Mouse (Mus musculus) heart, postnatal 4 days (tissue): ENCODE measurements around the gene Mcu. TPM values are rescaled to one million over a fixed set of nuclear protein-coding genes. Genes with fewer than 3 reads are reported as not detected.
A peak's percentile ranks its signal among the peaks of the same experiment; 100 is the strongest.

Source experiments
- DNase-seq: peaks from one replicate; pipeline ENCODE4 v3.0.0; 2021
- total RNA-seq, 2 experiments: library from RNA; stranded (reverse); gene quantifications; 2 replicates each; pipeline ENCODE4 v1.2.3; 2021

Gene Mcu
- total RNA-seq, 2 experiments from 2014 or later: 27.9 to 32.6 TPM

- DNase-seq: no peak
Measured at GRCm38 (mm10) chr10:59532256-59532655, 84.2 kb downstream of the Mcu start.

- no peak for DNase-seq
Measured at GRCm38 (mm10) chr10:59527819-59528218, 88.7 kb downstream of the Mcu start.

GRCm38 (mm10) chr10:59527311-59527710 is 89.2 kb downstream of the Mcu start:
- DNase-seq: no peak

- DNase-seq: no peak
Measured at GRCm38 (mm10) chr10:59524675-59525074, 91.8 kb downstream of the Mcu start.

- peak; percentile 35 for DNase-seq
Measured at GRCm38 (mm10) chr10:59523826-59524331, 92.6 kb downstream of the Mcu start.

GRCm38 (mm10) chr10:59520701-59521100 is 95.8 kb downstream of the Mcu start:
- DNase-seq: no peak

GRCm38 (mm10) chr10:59519411-59519810 is 97.1 kb downstream of the Mcu start:
- no peak for DNase-seq

GRCm38 (mm10) chr10:59517201-59517600 is 99.3 kb downstream of the Mcu start:
- DNase-seq: no peak

- DNase-seq: no peak
Measured at GRCm38 (mm10) chr10:59514739-59515464, 101.6 kb downstream of the Mcu start.

- DNase-seq: no peak
Measured at GRCm38 (mm10) chr10:59512173-59512572, 104.3 kb downstream of the Mcu start.

- DNase-seq: no peak
Measured at GRCm38 (mm10) chr10:59511427-59511963, 105.0 kb downstream of the Mcu start.

GRCm38 (mm10) chr10:59510713-59511426 is 105.6 kb downstream of the Mcu start:
- DNase-seq: no peak

GRCm38 (mm10) chr10:59509197-59509596 is 107.3 kb downstream of the Mcu start:
- no peak for DNase-seq

GRCm38 (mm10) chr10:59506711-59507110 is 109.8 kb downstream of the Mcu start:
- DNase-seq: no peak

GRCm38 (mm10) chr10:59504291-59504690 is 112.2 kb downstream of the Mcu start:
- peak; percentile 37 for DNase-seq

GRCm38 (mm10) chr10:59503433-59504210 is 112.9 kb downstream of the Mcu start:
- peak; percentile 59 for DNase-seq

- no peak for DNase-seq
Measured at GRCm38 (mm10) chr10:59502381-59502780, 114.1 kb downstream of the Mcu start.

GRCm38 (mm10) chr10:59501761-59502160 is 114.7 kb downstream of the Mcu start:
- DNase-seq: no peak

- no peak for DNase-seq
Measured at GRCm38 (mm10) chr10:59500225-59500624, 116.3 kb downstream of the Mcu start.

- DNase-seq: no peak
Measured at GRCm38 (mm10) chr10:59497019-59497418, 119.5 kb downstream of the Mcu start.

- no peak for DNase-seq
Measured at GRCm38 (mm10) chr10:59494917-59495316, 121.6 kb downstream of the Mcu start.

- peak; percentile 43 for DNase-seq
Measured at GRCm38 (mm10) chr10:59494044-59494443, 122.4 kb downstream of the Mcu start.

GRCm38 (mm10) chr10:59490920-59491319 is 125.6 kb downstream of the Mcu start:
- DNase-seq: no peak
